Mouse (Mus musculus) lung, embryonic 15.5 days (tissue): ENCODE measurements around the gene Ccdc155. TPM values are rescaled to one million over a fixed set of nuclear protein-coding genes. Genes with fewer than 3 reads are reported as not detected.
A peak's percentile ranks its signal among the peaks of the same experiment; 100 is the strongest.

Experiments
- ATAC-seq: fragments of 200-750 bp; cut with Nextera tagmentation; 2 replicates; pipeline ENCODE4 v1.8.0; 2017; ENCODE audit warnings: moderate number of reproducible peaks, borderline replicate concordance; ENCODE audit not compliant: low FRiP score, low TSS enrichment; ENCODE audit errors: extremely low read depth
- H3K27ac ChIP-seq: fragments of 300-500 bp; sonication (generic); 2 replicates; pipeline ENCODE4 v1.5.1; 2015; ENCODE audit warnings: moderate library complexity, mild to moderate bottlenecking, inconsistent platforms
- H3K27me3 ChIP-seq: fragments of 300-500 bp; sonication (generic); 2 replicates; pipeline ENCODE4 v1.6.1; 2015; ENCODE audit warnings: inconsistent platforms
- H3K36me3 ChIP-seq: fragments of 300-500 bp; sonication (generic); 2 replicates; pipeline ENCODE4 v1.6.1; 2015; ENCODE audit warnings: inconsistent platforms
- H3K4me1 ChIP-seq: fragments of 300-500 bp; sonication (generic); 2 replicates; pipeline ENCODE4 v1.6.1; 2015; ENCODE audit warnings: inconsistent platforms
- H3K4me2 ChIP-seq: fragments of 300-500 bp; sonication (generic); 2 replicates; pipeline ENCODE4 v1.6.1; 2015; ENCODE audit warnings: inconsistent platforms, mild to moderate bottlenecking, moderate library complexity
- H3K4me3 ChIP-seq: fragments of 300-500 bp; sonication (generic); 2 replicates; pipeline ENCODE4 v1.5.1; 2015; ENCODE audit warnings: mild to moderate bottlenecking, inconsistent platforms
- H3K9ac ChIP-seq: fragments of 300-500 bp; sonication (generic); 2 replicates; pipeline ENCODE4 v1.6.1; 2015; ENCODE audit warnings: inconsistent platforms
- H3K9me3 ChIP-seq: fragments of 300-500 bp; sonication (generic); 2 replicates; pipeline ENCODE4 v1.6.1; 2016; ENCODE audit warnings: inconsistent platforms
- WGBS: fragments of 180-500 bp; shearing (Covaris S2); methylation state at CpG from one replicate; pipeline ENCODE4 v1.1.7; 2015; 5-methylcytosine and 5-hydroxymethylcytosine counted together
- polyA plus RNA-seq: library from polyadenylated mRNA; unstranded; fragments of >200 nt; fragmentation: Nextera tagmentation; extraction: Ambion mirVana; gene quantifications from 2 replicates; pipeline ENCODE4 v1.2.1, GENCODE M21; 2015

Gene Ccdc155
- polyA plus RNA-seq, 1 experiment from 2014 or later: 0.75 TPM

DNA sequence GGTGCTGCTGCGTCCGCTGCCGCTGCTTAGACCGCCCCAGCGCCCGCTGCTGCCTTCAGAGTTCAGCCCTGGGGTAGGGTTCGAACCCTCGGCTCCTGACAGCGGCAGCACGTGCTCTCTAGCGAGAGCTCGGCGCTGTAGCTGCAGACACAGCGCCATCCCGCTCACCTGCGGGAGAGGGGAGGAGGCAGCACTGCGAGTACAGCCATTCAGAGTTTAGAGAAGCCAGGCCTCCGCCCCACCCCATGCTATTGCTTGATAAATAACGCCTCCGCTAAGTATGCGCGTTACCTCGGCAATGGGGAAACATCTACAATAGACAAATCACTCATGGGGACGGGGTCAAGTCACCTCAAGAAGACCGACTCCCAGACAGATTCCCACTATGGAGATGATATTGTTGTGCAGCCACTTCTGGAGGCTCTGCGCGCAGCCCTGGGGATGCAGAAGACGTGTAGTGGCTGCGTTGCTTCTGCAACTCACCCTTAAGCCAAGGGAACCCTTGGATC is 29.7 kb upstream of the Ccdc155 start:
- H3K9ac ChIP-seq: no peak overlapping the region
- no peaks in the 10 kb centered on the region for H3K9me3 ChIP-seq
- peak overlapping the region; percentile 27; the same call in 1 of the 2 replicates for H3K4me3 ChIP-seq
- 12% methylated on average over 29 of the region's 29 CpGs for WGBS
- peaks cover 37% of the 10 kb centered on the region for H3K4me1 ChIP-seq
- peak overlapping the region; percentile 58 for H3K4me2 ChIP-seq
- peaks cover 31% of the 10 kb centered on the region for H3K36me3 ChIP-seq
- H3K27me3 ChIP-seq: no peaks in the 10 kb centered on the region
- 0 out of 2 replicates have a peak, but pooled peaks have one; percentile 17 for ATAC-seq
- peak overlapping the region; percentile 37 for H3K27ac ChIP-seq

DNA sequence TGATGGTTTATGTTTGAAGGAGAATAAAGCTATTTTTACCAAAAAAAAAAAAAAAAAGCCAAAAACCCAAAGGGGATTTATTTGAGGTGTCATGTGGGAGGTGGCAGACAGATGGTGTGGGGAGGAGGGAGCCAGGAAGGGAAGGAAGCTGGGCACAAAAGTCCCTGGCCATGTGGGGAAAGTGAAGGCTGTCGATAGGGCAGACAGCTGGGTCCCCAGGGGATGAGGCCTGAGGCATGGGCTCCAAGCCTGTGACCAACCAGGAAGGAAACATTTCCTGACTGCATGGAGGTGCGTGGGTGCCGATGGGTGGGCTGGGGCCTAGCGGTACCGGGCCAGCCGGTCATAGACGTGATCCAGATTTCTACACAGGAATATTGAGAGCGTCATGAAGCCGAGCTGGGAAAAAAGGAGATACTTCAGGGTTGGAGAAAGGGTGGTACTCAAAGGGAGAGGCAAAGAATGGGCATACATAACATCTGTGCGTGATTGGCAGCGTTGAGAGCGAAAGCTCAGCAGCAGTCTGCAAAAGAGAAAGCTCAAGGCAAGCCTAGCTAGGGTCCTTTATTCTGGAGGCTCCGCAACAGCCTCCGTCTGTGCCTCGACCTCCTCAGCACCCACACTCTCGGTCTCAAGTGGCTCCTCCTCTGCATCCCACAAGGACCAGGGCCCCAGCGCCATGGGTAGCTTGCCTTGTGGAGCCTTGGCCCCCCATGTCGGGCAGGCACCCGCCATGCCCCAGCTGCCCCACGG is 29.1 kb upstream of the Ccdc155 start:
- no peak overlapping the region for H3K9ac ChIP-seq
- 32% methylated on average over 20 of the region's 20 CpGs for WGBS

DNA sequence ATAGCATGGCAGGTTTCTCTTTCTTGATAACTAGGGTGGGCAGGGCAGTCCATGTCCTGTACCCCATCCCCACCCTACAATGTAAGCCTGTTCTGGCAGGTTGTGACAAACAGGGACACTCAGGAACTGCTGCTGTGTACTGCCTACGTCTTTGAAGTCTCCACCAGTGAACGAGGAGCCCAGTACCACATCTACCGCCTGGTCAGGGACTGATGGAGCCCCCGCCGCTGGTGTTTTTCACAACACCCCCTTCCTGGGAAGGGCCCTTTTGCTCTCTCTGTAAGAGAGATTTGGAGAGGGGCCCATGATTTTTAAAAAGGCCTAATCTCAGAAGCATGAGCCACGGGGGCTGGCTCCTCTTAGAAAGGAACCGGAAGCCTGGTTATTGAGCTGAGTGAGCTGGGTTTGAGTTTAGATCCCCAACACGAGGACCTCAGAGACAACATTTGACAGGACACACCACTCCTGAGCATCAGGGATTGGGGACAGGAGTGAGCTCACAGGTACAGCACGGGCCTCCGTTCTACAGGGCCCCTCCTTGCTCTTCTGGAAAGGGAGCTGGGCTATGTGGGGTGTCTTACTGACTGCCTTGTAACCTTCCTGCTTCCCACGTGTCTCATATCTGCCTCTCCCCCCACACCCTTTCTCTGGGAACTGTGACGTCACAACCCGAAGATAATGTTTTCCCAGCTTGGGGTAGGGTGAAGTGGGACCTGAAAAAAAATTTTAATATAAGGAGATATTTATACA is 28.2 kb upstream of the Ccdc155 start:
- H3K36me3 ChIP-seq: peaks cover 45% of the 10 kb centered on the region
- no peak overlapping the region for H3K27ac ChIP-seq
- H3K4me3 ChIP-seq: no peak overlapping the region
- no peaks in the 10 kb centered on the region for H3K27me3 ChIP-seq
- no peak for ATAC-seq
- peaks cover 29% of the 10 kb centered on the region for H3K4me1 ChIP-seq
- no peak overlapping the region for H3K9ac ChIP-seq
- H3K9me3 ChIP-seq: no peaks in the 10 kb centered on the region
- H3K4me2 ChIP-seq: no peak overlapping the region
- 58% methylated on average over 13 of the region's 13 CpGs for WGBS

More for the DNA sequence above, 29.1 kb upstream of the Ccdc155 start:
- H3K4me3 ChIP-seq: no peak overlapping the region
- peaks cover 35% of the 10 kb centered on the region for H3K4me1 ChIP-seq
- no peaks in the 10 kb centered on the region for H3K27me3 ChIP-seq
- no peaks in the 10 kb centered on the region for H3K9me3 ChIP-seq
- no peak for ATAC-seq
- H3K4me2 ChIP-seq: peak overlapping the region; percentile 58
- peaks cover 37% of the 10 kb centered on the region for H3K36me3 ChIP-seq
- H3K27ac ChIP-seq: no peak overlapping the region

DNA sequence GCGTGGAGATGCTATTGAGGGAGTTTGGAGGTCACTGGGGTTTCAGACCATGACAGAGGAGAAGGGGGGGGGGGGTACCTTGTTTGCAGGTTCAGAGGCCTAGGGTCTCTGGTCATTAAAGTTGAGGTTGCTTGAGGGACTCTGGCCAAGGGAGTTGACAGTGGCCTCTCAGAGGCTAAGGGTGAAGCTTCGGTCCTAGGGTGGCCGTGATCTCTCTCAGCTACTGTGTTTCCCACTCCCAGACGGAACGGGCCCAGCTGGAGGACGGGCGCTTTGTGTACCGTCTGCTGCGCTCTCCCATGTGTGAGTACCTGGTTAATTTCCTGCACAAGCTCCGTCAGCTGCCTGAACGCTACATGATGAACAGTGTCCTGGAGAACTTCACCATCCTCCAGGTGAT is 27.2 kb upstream of the Ccdc155 start:
- Histone ChIP-seq H3K4me3 (no peak overlapping the region), H3K27ac (no peak overlapping the region), H3K27me3 (no peaks in the 10 kb centered on the region), H3K36me3 (peaks cover 51% of the 10 kb centered on the region), H3K9ac (no peak overlapping the region), H3K4me2 (no peak overlapping the region), H3K9me3 (no peaks in the 10 kb centered on the region), H3K4me1 (peaks cover 29% of the 10 kb centered on the region)
- 85% methylated on average over 11 of the region's 11 CpGs for WGBS
- no peak for ATAC-seq

DNA sequence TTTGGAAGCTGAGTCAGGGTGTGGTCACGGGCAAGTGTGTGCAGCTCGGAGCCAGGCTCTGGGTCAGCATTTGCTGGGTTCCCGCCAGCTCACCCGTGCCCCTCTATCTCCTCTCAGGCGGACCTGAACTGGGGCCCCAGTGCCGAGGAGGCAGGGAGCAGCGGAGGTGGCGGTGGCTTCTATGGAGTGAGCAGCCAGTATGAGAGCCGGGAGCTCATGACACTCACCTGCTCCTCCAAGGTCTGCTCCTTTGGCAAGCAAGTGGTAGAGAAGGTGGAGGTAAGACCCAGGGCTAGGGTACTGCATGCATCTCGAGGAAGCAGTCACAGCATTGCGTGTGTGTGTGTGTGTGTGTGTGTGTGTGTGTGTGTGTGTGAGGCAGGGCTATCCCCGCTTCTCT is 26.5 kb upstream of the Ccdc155 start:
- ATAC-seq: no peak
- Histone ChIP-seq H3K27me3 (no peaks in the 10 kb centered on the region), H3K9me3 (no peaks in the 10 kb centered on the region), H3K36me3 (peaks cover 59% of the 10 kb centered on the region), H3K27ac (no peak overlapping the region), H3K4me2 (no peak overlapping the region), H3K4me1 (peaks cover 29% of the 10 kb centered on the region), H3K9ac (no peak overlapping the region), H3K4me3 (no peak overlapping the region)
- WGBS: 81% methylated on average over 12 of the region's 12 CpGs

DNA sequence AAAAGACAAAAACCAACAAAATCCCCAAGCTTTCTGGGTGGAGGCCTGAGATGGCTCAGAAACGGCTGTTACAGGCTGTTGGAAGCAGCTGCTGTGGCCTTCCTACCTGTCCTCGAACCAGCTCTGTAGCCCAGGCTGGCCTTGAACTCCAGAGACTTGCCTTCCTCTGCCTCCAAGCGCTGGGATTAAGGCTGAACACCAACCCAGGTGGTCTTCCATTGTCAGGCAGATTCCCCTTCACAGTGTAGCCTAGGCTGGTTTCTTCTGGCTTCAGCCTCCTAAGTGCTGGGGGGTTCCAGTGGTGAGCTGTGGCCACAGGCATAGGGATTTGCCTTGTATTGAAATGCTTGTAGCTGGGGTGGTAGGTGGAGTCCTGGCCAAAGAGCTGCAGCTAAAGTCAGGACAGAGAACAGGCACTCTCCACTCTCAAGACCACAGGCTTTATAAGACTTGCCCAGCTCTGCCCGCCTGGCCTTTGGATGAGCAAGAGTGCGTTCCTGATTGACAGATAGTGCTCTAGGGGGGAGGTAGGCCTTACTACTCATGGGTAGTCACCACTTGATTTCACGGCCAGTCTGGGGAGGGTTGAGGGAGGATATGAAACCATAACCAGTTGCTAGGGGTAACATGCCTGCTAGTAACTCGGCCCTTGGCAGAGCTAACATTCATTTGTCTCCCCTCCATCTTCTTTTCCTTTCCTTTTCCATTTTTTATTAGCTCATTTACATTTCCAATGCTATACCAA is 24.9 kb upstream of the Ccdc155 start:
- 86% methylated on average over 7 of the region's 7 CpGs for WGBS

DNA sequence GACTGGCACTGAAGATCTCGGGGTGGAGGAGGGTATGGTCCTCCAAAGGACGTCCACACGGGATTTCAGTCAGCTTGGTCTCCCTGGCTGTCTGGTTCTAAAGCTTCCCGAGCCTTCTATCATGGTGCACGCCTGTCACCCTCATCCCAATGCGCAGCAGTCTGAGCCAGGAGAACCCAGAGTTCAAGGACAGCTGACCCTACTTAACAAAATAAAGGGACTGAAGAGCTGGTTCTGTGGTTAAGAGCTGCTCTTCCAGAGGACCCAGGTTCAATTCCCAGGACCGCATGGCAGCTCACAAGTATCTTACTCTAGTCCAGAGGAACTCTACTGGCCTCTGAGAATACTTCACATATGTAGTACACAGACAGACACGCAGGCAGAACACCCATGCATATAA is 24.4 kb upstream of the Ccdc155 start:
- Histone ChIP-seq H3K36me3 (peaks cover 79% of the 10 kb centered on the region), H3K9ac (no peak overlapping the region), H3K4me1 (peaks cover 11% of the 10 kb centered on the region), H3K4me3 (no peak overlapping the region), H3K9me3 (no peaks in the 10 kb centered on the region), H3K27me3 (no peaks in the 10 kb centered on the region), H3K27ac (no peak overlapping the region), H3K4me2 (no peak overlapping the region)
- ATAC-seq: no peak
- 92% methylated on average over 8 of the region's 8 CpGs for WGBS

More for the DNA sequence above, 24.9 kb upstream of the Ccdc155 start:
- no peak overlapping the region for H3K4me2 ChIP-seq
- no peak for ATAC-seq
- H3K4me3 ChIP-seq: no peak overlapping the region
- no peak overlapping the region for H3K27ac ChIP-seq
- H3K27me3 ChIP-seq: no peaks in the 10 kb centered on the region
- peaks cover 74% of the 10 kb centered on the region for H3K36me3 ChIP-seq
- H3K9me3 ChIP-seq: no peaks in the 10 kb centered on the region
- H3K9ac ChIP-seq: no peak overlapping the region
- H3K4me1 ChIP-seq: peaks cover 17% of the 10 kb centered on the region

DNA sequence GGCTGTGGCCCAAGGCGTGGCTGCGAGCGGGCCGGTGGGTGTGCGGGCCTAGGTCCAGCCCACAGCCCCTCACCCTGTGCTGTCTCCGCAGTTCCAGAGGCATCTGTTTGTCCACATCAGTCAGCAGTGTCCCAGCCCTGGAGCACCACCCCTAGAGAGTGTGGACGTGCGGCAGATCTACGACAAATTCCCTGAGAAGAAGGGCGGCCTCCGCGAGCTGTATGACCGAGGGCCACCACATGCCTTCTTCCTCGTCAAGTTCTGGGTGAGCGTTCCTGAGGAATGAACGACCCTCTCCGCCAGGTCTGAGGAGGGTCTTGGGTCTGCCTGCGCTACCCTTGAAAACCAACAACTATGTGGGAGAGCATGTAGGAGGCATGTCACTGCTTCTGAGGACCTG is 23.9 kb upstream of the Ccdc155 start:
- peak; percentile 55; the same call in 1 of the 2 replicates for ATAC-seq
- Histone ChIP-seq H3K4me2 (no peak overlapping the region), H3K4me3 (no peak overlapping the region), H3K36me3 (peaks cover 84% of the 10 kb centered on the region), H3K27me3 (no peaks in the 10 kb centered on the region), H3K9me3 (no peaks in the 10 kb centered on the region), H3K4me1 (peaks cover 6% of the 10 kb centered on the region), H3K9ac (no peak overlapping the region), H3K27ac (no peak overlapping the region)
- 92% methylated on average over 18 of the region's 18 CpGs for WGBS

DNA sequence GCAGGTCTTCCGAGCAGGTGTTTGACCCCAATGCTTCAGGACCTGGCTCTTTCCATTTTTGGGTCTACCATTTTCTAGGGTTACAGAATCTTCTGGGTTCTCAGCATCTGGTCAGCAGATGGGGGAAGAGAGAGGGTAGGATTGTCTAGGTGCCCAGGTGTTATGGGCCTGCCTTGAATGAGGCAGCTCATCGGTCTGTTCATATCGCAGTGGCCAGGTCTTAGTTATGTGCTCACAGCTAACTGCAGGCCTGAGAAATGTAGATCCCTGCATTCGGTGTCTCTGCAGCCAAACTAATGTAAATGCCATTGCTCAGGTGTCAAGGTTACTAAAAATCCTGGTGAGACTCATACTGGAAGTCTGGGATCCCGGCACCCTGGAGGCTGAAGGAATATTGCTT is 21.7 kb upstream of the Ccdc155 start:
- peaks cover 84% of the 10 kb centered on the region for H3K36me3 ChIP-seq
- 93% methylated on average over 5 of the region's 5 CpGs for WGBS
- no peaks in the 10 kb centered on the region for H3K9me3 ChIP-seq
- H3K4me2 ChIP-seq: no peak overlapping the region
- no peak overlapping the region for H3K4me3 ChIP-seq
- H3K27me3 ChIP-seq: no peaks in the 10 kb centered on the region
- no peaks in the 10 kb centered on the region for H3K4me1 ChIP-seq
- H3K9ac ChIP-seq: no peak overlapping the region
- no peak overlapping the region for H3K27ac ChIP-seq
- ATAC-seq: no peak

DNA sequence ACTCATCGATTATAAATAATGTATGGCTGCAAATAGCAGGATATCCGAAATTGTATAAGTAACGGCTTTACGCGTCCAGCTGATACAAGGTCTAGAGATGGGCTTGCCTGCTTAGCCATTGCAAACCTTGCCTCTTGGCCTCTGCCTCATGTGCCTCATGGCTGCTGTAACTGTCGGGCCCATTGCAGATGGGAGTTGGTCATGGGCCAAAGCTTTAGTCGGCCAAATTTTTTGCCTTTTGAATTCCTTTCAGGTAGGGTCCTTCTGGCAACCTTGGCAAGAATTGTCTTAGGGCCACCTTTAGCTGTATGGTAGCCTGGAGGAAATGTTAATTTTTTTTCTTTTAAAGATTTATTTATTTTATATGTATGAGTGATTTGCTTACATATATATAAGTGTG is 20.1 kb upstream of the Ccdc155 start:
- H3K9me3 ChIP-seq: no peaks in the 10 kb centered on the region
- H3K36me3 ChIP-seq: peaks cover 93% of the 10 kb centered on the region
- H3K9ac ChIP-seq: no peak overlapping the region
- no peak for ATAC-seq
- H3K27ac ChIP-seq: no peak overlapping the region
- H3K27me3 ChIP-seq: no peaks in the 10 kb centered on the region
- WGBS: 88% methylated on average over 7 of the region's 7 CpGs
- H3K4me3 ChIP-seq: no peak overlapping the region
- no peaks in the 10 kb centered on the region for H3K4me1 ChIP-seq
- H3K4me2 ChIP-seq: no peak overlapping the region

DNA sequence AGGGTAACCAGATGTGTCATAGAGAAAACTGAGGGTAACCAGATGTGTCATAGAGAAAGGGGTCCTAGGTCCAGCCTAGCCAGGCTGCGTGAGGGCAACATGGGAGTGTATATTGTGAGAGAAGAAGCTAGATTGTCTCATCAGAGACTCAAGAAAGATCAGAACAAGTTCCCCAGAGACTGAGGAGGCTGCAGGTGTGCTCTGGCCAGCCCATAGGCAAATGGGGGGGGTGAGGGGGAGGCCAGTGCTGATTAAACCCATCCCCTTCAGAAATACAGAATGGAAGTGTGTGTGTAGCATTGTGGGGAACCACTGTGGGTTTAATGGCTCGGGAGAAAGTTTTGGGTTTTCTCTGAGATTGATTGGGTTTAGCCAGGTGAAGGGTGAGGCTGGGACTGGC is 17.0 kb upstream of the Ccdc155 start:
- no peaks in the 10 kb centered on the region for H3K9me3 ChIP-seq
- no peak for ATAC-seq
- no peaks in the 10 kb centered on the region for H3K27me3 ChIP-seq
- 73% methylated on average over 2 of the region's 2 CpGs for WGBS
- H3K36me3 ChIP-seq: peaks cover 88% of the 10 kb centered on the region
- no peak overlapping the region for H3K4me3 ChIP-seq
- no peak overlapping the region for H3K27ac ChIP-seq
- peaks cover 24% of the 10 kb centered on the region for H3K4me1 ChIP-seq
- H3K9ac ChIP-seq: no peak overlapping the region
- H3K4me2 ChIP-seq: no peak overlapping the region
